Mouse (Mus musculus) embryonic fibroblast, embryonic 13.5 days (primary cell): Measurements from ENCODE around the gene Kcng4. TPM values are rescaled to one million over a fixed set of nuclear protein-coding genes. Genes with fewer than 3 reads are reported as not detected.

ENCODE experiments used
- H3K27ac ChIP-seq: 2 replicates; pipeline ENCODE4 v1.5.1; 2012; ENCODE audit warnings: low read length, control low read depth, inconsistent platforms; ENCODE audit not compliant: insufficient read depth
- H3K4me1 ChIP-seq: 2 replicates; pipeline ENCODE4 v1.6.1; 2011; ENCODE audit warnings: low read length; ENCODE audit not compliant: control insufficient read depth, insufficient read depth
- H3K4me3 ChIP-seq: 2 replicates; pipeline ENCODE4 v1.5.1; 2011; ENCODE audit warnings: mild to moderate bottlenecking, control low read depth, low read length; ENCODE audit not compliant: insufficient read depth
- CTCF ChIP-seq: IDR thresholded peaks from 2 replicates; pipeline ENCODE4 v1.5.1; 2011; ENCODE audit warnings: mild to moderate bottlenecking, control low read depth, low read length, moderate library complexity, borderline replicate concordance; ENCODE audit not compliant: insufficient read depth
- POLR2A ChIP-seq: IDR thresholded peaks from 2 replicates; pipeline ENCODE4 v1.6.1; 2011; ENCODE audit warnings: low read depth, mild to moderate bottlenecking, control low read depth, low read length, moderate library complexity
- polyA plus RNA-seq: library from polyadenylated mRNA; stranded (reverse); fragments of >200 nt; gene quantifications from 2 replicates; pipeline ENCODE4 v1.2.4, GENCODE M21; 2011; ENCODE audit warnings: low read depth; ENCODE audit not compliant: missing spikeins, insufficient read length

The Kcng4 gene
- polyA plus RNA-seq, 1 experiment: not detected

DNA sequence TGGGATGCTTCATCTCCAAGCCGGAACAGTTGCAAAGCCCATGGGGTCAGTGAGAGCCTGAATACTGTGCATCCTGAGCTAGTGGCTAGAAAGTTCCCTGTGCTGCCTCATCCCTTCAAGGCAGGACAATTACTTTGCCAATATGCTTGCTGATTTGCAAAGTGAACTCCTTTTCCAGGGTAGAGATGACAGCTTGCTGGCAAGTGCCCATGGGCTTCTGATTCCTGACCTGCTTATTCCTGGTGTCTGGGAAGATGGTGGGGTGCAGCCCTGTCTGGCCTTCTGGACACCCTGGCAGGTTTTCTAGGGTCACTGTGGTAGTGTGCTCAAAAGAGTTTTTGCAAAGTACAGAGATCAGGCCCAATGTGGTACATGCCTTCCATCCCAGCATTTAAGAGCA, 7.5 kb upstream of the Kcng4 start:
- Histone ChIP-seq H3K27ac (no peak overlapping the region), H3K4me3 (no peak overlapping the region), H3K4me1 (no peaks in the 10 kb centered on the region)
- TF ChIP-seq POLR2A (no peak), CTCF (no peak)

DNA sequence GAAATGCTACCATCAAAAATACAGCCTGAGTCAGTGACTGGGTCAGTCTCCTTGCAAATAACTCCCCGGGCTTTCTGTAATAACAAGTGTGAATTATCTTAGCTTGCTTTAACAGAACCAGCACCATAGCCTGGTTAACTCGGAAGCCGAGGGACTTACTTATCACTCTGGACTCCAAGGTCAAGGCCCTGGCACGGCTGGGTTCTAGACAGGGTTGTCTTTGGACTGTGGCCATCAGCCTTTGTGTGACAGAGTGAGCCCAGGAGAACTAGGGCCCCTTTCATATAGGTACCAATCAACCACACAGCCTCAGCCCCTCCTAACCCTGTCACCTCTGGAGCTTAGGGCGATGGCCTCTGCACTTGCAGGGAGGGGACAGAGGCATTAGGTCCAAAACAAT, 5.6 kb upstream of the Kcng4 start:
- H3K4me1 ChIP-seq: no peaks in the 10 kb centered on the region
- TF ChIP-seq POLR2A: no peak
- no peak for TF ChIP-seq CTCF
- no peak overlapping the region for H3K27ac ChIP-seq
- no peak overlapping the region for H3K4me3 ChIP-seq

DNA sequence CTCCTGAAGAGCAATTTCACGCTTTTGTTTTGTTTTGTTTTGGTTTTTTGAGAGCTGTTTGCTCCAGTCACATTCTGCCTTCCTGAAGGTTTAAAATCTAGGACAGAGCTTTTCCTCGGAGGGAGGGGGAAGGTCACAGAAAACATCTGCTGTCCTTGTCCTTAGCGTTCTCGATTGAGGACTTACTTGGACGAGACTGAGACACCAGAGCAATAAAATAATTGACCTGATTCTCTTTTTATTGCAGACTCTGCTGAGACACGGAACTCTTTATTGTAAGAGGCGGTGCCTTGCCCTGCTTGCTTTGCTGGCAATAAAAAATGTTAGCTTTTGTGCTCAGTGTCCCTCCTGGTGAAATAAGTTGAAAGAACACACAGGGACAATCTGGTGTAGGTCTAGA, 4.3 kb upstream of the Kcng4 start:
- H3K27ac ChIP-seq: no peak overlapping the region
- TF ChIP-seq POLR2A: no peak
- TF ChIP-seq CTCF: no peak
- no peak overlapping the region for H3K4me3 ChIP-seq
- H3K4me1 ChIP-seq: no peaks in the 10 kb centered on the region

DNA sequence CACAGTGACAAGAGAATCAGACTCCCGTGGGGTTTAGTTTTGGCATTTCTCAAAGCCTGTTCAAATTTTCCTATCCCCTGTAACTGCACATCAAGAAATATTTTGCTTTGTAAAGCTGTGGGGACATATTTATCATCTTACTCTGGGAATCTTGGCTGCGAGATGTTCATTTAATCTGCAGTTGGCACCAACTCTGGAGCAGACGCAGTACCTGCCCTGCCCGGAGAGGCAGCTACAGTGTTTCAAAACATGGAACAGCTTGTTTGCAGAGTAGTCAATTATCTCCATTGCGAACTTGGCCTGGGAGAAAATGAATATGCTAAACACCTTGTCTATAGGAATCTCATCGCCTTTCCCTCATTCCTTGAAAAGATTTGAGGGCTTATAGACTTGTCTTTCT, 2.8 kb upstream of the Kcng4 start:
- no peaks in the 10 kb centered on the region for H3K4me1 ChIP-seq
- no peak for TF ChIP-seq POLR2A
- no peak for TF ChIP-seq CTCF
- H3K27ac ChIP-seq: no peak overlapping the region
- H3K4me3 ChIP-seq: no peak overlapping the region

DNA sequence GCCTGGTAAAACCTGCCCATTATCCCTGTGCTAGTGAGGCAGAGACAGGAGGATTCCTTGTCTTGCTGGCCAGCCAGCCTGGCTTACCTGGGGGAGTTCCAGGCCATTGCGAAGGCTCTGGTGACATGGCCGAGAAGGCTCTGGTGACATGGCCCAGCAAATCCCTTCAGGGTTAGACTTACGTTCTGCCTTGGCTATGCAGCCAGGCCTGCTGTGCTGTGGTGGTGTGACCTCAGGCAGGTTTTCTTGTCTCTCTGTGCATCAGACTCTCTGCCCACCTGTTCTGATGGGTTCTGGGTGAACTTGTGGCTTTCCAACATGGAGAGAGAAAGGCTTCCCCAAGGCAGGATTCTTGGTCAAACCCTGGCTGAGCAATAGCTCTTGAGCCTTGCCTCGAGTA, 1.9 kb upstream of the Kcng4 start:
- TF ChIP-seq POLR2A (no peak), CTCF (no peak)
- no peak overlapping the region for H3K4me3 ChIP-seq

DNA sequence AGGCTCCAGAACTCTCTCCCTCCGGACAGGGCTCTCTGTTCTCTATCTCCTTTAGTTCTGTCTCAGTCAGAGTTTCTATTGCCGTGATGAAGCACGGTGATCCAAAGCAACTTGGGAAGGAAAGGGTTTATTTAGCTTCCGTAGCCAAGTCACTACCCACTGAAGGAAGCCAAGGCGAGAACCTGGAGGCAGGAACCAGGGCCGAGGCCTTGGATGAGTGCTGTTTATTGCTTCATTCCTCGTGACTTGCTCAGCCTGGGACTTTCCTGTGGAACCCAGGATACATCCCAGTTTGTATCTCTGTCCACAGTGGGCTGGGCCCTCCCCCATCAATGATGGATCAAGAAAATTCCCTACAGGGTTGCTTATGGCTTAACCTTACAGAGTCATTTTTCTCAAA, 1.3 kb upstream of the Kcng4 start:
- Histone ChIP-seq H3K4me3 (no peak overlapping the region), H3K27ac (no peak overlapping the region), H3K4me1 (no peaks in the 10 kb centered on the region)
- TF ChIP-seq POLR2A (no peak), CTCF (no peak)

More for the DNA sequence above, 1.9 kb upstream of the Kcng4 start:
- Histone ChIP-seq H3K27ac (no peak overlapping the region), H3K4me1 (no peaks in the 10 kb centered on the region)

DNA sequence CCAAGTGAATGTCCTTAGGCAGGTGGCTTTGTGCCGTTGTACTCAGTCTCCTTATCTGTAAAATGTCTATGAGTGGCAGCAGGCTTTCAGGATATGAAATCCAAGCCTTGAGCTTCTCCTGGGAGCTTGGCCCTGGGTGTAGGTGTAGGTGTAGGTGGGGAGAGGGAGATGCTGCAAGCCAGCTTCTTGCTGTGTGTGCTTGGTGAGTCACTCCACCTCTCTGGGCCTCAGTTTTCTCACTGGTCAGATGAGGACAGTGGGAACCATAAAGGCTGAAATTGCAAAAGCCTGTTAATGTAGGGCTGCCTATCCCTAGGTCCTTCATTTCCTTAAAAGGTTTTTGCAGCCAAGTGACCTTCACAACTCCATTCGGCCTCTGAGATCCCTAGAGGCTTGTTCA, 478 bp upstream of the Kcng4 start:
- H3K4me1 ChIP-seq: no peaks in the 10 kb centered on the region
- H3K27ac ChIP-seq: no peak overlapping the region
- TF ChIP-seq CTCF: no peak
- TF ChIP-seq POLR2A: no peak
- H3K4me3 ChIP-seq: no peak overlapping the region

DNA sequence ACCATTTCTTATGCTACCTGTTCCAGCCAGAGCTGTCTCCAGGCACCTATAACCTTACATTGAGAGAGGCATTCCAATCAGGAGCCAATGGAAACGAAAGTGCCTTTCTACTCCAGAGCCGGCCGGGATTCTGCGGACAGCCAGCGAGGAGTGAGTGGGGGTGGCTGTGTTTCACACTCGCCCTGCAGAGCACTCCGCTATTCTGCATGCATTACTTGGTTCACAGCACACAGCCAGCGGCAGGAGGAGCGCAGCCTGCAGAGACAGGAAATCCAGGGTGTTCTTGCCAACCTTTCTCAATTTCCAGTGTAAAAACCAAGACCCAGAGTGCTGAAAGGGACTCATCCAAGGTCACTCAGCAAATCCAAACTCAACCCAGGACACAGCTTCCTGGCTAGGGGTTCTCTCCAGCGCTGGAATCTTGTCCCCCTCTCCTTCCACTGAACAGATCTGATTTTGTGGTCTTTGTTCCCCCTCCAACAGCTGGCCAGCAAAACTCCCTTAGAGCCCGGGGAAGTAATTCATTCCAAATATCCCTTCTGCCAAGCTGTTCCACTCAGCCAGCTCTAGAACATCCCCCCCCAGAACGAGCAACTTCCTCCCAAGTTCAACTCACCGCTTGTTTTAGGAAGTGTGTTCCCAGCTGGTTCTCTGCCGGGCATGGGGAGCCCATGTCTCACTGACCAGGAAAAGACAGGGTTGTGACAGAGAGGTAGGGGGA, 704 bp downstream of the Kcng4 start:
- H3K27ac ChIP-seq: no peak overlapping the region
- TF ChIP-seq CTCF: no peak
- no peak for TF ChIP-seq POLR2A

DNA sequence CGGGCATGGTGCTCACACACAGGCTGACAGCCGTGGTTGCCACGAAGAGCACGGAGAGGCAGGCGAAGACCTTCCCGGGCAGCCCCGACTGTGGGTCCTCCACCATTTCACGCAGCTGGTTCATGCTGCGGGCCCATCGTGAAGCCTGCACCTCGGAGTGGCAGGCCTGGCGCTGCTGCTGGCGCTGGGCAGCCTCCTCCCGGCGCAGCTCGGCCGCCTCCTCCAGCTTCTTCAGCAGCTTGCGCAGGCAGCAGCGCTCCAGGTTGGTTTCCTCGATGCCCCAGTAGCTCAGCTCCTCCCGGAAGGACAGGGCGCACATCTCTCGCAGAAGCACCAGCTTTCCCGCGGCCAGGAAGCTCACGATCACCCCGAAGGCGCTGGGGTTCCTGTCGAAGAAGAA, 2.6 kb downstream of the Kcng4 start:
- Histone ChIP-seq H3K4me3 (no peak overlapping the region), H3K4me1 (no peaks in the 10 kb centered on the region), H3K27ac (no peak overlapping the region)
- no peak for TF ChIP-seq CTCF

More for the DNA sequence above, 704 bp downstream of the Kcng4 start:
- H3K4me3 ChIP-seq: no peak overlapping the region
- no peaks in the 10 kb centered on the region for H3K4me1 ChIP-seq

DNA sequence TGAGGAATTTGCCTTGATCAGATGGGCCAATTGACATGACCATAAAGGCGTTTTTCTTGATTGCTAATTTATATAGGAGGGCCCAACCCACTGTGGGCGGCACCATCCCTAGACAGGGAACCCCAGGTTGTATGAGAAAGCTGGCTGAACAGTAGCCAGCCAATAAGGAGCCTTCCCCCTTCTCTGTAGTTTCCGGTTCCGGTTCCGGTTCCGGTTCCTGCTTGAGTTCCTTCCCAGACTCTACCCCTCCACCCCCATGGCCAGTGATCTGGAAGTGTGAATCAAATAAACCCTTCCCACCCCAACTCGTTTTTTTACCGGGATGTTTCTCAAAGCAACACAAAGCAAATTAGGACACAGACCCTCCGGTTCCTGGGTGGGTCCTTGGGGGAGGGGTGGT, 3.2 kb downstream of the Kcng4 start:
- Histone ChIP-seq H3K27ac (no peak overlapping the region), H3K4me3 (no peak overlapping the region), H3K4me1 (no peaks in the 10 kb centered on the region)
- TF ChIP-seq CTCF (no peak), POLR2A (no peak)

DNA sequence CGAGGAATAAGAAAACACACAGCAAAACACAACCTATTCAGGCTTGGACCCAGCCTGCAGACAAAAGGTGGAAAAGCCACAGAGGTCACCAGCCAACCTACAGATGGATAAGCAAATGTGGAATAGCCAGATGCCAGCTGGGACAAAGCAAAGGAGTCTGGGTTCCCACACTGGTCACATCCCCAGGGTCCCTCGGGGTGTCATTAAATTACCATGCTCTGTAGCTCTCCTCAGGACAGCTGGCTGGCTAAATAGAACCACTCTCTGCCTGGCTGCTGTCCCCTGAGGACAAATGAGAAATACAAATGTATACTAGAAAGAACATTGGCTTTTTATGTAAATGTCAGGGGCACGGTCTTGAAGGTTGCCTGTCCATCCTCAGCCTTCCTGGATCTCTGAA, 4.6 kb downstream of the Kcng4 start:
- Histone ChIP-seq H3K4me3 (no peak overlapping the region), H3K4me1 (no peaks in the 10 kb centered on the region), H3K27ac (no peak overlapping the region)
- TF ChIP-seq CTCF (no peak), POLR2A (no peak)
